Mouse (Mus musculus) retina, postnatal 7 days (tissue): ENCODE data around the gene Kif1b.

Experiments
- DNase-seq: peaks from one replicate; pipeline ENCODE4 v3.0.0-alpha.2; 2012; ENCODE audit warnings: low read depth, low spot score

The Kif1b gene

DNA sequence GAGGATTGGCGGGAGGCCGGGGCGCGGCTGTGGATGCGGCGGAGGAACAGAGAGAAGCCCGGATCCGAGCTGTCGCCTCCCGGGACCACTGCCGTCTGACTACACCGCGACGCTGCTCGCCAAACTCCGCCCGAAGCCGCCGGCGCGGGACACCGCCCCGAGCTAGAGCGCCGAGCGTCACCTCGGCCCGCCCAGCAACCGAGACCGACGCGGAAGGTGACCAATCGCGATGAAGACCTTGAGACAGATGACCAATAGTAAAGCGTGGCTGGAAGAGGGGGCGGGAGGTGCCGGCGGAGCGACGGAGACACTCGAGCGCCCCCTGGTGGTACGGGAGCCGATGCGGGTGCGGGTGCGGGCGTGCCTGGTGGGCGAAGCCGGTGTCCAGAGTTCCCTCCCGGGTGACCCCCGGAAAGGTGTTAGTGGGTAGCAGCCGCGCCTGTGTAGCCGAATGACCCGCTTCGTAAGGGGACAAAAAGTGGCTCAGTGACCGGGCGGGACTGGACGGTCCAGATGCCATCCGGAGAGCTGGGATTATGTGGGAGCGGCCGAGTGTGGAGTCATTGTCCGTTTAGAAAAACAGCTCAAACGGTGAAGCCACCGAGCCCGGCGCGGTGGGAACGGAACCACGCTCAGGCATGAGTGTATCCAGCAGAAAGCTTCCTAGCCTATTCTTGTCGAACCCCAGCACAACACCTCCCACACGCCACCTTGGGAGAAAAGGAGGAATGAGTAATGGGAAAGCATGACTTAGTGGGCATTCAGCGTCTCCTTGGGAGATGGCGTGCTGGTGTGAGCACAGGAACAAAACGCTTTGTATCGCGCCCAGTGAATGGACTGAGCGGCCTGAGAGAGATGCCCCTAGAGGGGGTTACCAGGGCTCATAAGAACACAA is at the start of gene Kif1b:
Gene Kif1b (minus strand): TSS at position 98 of the 895 bp plus-strand sequence.
- DNase-seq, result peak; percentile 97

DNA sequence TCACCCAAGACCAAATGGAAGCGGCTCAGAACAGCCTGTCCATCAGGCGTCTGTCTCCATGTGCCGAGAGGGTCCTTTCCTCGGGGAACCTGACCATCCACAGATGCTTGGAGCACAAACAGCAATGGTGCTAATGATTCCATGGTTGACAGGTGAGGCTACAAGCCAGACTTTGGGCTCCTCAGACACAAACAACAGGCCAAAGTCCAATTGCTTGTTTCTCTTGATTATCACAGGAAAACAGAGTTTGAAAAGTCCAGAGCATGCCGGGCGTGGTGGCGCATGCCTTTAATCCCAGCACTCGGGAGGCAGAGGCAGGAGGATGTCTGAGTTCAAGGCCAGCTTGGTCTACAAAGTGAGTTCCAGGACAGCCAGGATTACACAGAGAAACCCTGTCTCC is 47.2 kb upstream of the Kif1b start:
- no peak for DNase-seq

DNA sequence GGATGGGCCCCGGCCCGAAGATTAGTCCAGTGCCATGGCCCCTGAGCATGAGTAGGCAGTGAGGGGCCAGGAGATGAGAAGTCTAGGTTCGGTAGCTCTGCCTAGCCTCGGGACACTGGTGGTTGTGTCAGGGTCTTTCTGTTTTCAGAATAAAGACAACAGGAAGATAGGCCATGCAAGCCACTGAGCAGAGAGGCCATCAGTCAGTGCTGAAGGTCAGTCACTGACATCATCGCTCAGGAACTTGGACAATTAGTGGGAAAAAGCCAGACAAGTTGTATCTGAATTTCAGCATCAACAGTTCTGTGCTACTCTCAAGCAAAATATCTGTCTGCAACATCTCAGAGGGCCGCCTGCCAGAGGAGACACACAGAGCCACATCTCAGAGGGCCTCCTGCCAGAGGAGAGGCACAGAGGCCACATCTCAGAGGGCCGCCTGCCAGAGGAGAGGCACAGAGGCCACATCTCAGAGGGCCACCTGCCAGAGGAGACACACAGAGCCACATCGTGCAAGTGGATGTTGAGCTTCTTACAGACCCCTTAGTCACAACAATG is 44.2 kb upstream of the Kif1b start:
- no peak for DNase-seq

DNA sequence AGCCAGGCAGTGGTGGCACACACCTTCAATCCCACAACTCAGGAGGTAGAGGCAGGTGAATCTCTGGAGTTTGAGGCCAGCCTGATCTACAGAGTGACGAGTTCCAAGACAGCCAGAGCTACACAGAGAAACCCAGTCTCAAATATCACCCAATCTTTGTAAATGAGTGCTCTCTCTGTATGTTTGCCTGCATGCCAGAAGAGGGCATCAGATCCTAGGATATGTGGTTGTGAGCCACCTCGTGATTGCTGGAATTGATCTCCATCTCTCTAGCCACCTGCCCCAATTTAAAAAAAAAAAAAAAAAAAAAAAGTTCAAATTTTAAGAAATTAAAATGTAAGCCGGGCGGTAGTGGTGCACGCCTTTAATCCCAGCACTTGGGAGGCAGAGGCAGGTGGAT is 41.5 kb upstream of the Kif1b start:
- DNase-seq, result no peak

DNA sequence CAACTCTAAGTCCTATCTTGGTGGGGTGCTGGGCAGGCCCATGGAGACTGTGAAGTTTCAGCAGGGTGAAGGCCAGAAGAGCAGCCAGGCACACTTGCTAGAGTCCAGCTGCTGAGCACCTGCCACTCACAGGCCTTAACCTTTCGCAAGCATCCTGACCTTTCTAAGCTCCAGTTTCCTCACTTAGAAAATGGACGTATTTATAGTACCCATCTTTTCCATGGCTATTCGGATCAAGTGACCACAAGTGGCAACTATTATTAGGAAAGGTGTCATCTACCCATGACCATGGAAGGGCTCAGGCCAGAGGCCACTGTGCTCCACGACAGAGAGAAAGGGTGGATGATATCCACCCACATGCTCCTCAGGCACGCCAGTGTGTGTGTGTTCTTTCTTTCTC is 38.4 kb upstream of the Kif1b start:
- no peak for DNase-seq

DNA sequence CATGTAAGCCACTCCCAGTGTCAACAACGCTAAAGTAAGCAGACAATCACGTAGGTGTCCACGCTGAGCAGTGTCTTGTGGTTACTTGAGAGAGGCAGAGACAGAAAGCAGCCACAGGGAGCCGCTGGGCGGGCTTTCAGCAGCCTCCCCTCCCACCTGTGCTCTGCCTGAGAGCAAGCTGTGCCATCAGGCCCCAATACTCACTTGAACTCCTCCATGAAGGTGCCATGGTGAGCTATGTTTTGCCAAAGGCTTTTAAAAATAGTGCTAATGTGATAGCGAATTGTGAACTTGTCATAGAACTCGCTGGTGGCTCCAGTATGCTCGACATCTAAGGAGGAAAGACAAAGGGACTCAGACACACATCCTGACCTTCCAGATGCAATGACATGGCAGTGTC is 36.8 kb upstream of the Kif1b start:
- DNase-seq, result no peak

DNA sequence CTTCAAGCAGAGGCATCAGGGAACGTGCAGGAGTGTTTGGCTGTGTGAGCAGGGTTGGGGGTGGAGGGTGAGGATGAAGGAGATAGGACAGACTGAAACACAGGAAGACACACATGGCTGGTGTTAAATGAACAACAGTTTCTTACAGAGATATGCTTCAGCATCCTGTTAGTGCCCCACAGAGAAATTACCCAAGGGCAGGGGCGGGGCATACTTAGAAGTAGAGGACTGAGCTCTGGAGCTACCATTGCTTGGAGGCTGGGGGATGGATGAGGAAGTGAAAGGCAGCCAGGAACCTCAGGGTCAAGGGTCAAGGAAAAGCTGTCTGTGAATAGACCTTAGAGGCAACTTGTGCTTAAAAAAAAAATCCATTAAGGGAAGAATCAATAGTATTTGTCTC is 33.2 kb upstream of the Kif1b start:
- no peak for DNase-seq

DNA sequence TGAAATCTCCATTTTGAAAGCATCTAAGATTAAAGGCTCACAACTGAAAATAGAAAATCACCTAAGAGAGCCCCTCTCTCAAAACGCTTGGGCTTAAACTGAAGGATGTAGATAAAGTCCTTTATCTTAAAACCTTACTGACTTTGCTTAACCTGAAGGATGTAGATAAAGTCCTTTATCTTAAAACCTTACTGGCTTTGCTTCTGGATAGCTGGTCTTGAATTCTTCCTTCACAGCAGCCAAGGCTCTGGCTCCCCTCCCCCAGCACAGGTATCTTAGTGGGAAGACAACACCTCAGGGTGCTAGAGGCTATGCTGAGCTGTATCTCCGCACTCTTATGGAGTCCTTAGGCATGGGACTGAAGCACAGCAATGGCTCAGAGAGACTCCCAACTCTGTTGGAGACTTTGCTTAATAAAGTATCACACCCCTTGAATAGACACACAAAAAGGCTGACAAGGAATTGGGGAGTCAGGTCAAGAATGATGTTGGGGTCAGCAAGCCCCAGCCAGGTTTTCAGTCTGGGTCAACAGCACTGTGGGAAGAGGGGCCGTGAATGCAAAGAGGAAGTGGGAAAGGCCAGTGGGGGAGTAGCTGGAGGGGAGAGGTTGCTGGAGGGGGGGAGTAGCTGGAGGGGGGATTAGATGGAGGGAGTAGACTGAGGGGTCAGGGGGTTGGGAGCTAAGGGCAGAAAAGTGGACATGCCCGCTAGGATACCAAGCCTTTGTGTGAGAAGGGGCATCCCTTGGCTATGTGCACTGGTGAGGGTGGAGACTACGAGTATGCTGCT is 32.1 kb upstream of the Kif1b start:
- DNase-seq, result no peak

DNA sequence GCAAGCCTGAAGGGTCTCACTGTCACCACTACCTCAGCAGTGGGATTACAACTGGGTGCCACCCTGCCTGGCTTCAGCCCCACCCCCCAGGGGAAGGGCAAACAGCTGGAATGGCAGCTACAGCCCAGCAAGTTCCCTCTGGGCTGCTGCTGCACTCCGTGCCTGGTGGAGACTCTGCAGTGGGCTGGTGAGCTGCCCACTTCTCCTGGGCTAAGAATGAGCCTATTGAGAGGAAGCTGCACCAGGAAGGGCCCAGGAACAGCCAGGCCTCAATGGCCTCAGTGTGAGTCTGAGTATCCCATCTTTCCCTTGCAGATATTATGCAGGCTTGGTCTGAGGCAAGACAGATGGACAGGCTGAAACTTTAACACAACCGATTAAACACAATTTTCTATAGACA is 30.6 kb upstream of the Kif1b start:
- no peak for DNase-seq

DNA sequence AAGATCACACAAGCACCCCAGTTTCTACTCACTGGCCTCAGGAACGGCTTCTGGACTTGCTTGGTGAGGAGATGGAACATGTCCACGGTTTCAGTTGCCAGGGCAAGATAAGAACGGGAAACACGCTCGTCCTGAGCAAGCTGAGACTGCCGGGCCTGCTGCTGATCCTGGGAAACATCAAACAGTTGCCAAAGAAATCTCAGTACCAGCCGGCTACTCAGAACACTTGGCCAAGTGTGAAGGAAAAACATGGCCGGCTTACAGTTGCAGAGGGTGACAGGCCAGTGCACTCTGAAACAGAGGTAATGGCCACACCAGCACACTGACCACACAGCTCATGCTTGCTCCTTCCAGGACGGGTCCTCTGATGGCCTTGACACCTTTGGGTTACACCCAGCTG is 29.9 kb upstream of the Kif1b start:
- no peak for DNase-seq

DNA sequence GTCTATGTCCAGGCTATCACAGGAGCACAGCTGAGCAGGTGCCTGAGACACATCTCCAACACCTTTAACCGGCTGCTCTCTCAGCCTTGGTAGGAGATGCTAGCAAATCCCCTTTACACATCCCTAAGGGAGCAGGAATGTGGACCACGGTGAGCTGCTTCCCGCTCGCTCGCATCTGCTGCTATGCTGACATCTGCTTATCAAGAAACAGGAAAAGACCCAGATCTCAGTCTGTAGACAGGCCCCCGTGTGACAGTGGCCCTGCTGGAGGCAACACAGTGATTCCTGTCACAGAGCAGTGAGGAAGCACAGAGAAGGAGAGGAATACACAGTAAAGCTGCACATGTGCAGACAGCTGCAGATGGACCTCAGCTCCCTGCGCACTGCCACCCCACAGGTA is 28.8 kb upstream of the Kif1b start:
- DNase-seq, result no peak

DNA sequence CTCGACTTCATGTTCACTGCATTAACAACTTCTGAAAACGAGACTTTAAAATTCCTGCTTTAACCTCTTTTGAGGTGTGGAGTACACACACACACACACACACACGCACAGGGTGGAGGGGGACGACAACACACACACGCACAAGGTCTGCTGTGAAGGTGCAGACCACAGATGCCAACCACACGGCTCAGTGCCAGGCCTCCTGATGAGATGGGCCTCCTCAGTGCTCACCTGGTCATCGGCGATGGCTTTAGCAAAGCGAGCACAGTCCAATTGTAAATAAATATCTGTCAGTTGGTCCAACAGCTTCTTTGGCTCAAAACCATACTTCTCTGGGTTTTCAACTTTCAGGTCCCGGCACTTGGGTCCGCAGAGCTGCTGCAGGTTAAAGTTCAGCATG is 27.4 kb upstream of the Kif1b start:
- DNase-seq, result no peak

DNA sequence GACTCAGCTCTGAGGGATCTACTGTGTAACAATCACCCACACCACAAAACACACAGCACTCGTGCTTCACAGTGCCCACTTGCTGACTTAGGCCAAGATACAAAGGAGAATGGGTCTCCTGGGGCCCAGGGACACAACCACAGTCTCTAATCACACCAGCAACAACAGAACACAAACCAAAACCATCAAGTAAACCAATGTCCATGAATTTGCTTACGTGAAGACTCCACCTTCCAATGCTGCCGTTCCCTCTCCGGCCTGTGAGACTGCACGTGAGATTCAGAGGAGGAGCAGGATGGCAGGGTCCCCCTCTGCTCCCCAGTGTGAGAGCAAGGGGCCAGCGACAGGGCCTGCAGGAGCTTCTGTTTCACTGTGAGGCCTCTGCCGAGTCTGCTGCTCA is 25.2 kb upstream of the Kif1b start:
- no peak for DNase-seq

DNA sequence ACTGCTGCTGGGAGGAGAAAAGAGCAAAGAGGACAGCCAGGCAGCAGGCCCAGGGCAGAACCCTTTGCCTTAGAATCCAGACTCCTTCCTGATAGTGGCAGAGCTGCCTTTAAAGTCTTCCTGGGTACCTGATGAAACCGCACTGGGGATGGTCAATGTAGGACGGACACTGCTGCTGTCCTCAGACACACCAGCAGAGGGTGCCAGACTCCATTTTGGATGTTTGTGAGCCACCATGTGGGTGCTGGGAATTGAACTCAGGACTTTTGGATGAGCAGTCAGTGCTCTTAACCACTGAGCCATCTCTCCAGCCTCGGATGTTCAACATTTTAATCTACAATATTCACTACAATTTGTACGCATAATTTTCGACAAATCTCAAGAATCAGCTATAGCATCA is 23.0 kb upstream of the Kif1b start:
- DNase-seq, result no peak

DNA sequence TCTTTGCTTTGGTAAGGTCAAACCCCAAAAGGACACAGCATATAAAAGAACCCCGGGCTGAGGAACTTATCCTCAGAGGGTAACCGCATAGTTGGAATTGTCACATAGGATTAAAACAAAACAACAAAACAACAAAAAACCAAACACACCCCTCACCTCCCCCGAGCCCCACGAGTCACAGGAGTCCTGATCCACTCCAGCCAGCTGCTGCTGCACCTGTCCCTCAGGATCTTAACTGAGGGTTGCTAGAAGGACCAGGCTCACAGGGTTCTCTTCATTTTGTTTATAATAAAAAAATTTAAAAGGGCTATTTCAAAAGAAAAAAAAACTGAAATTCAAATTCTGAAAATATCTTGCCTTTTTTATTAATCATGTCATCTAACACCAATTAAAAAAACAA is 21.2 kb upstream of the Kif1b start:
- DNase-seq, result no peak

DNA sequence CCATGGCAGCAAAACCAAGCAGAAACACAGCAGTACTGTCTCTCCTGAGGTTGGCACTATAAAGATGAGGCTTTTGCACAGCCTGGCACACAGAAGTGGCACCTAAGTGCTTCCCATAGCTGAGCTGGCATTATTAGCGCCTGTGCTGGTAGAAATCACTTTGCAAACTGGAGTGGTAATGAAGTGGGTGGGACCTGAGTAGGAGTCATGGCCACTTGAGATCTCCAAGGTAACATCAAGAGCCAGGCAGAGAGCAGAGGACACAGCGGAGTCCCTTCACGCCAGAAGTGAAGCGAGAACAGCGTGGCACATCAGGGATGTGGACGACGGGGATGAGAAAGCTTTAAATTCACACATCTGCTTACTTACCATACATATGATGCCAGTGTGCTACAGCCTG is 19.8 kb upstream of the Kif1b start:
- DNase-seq, result no peak

DNA sequence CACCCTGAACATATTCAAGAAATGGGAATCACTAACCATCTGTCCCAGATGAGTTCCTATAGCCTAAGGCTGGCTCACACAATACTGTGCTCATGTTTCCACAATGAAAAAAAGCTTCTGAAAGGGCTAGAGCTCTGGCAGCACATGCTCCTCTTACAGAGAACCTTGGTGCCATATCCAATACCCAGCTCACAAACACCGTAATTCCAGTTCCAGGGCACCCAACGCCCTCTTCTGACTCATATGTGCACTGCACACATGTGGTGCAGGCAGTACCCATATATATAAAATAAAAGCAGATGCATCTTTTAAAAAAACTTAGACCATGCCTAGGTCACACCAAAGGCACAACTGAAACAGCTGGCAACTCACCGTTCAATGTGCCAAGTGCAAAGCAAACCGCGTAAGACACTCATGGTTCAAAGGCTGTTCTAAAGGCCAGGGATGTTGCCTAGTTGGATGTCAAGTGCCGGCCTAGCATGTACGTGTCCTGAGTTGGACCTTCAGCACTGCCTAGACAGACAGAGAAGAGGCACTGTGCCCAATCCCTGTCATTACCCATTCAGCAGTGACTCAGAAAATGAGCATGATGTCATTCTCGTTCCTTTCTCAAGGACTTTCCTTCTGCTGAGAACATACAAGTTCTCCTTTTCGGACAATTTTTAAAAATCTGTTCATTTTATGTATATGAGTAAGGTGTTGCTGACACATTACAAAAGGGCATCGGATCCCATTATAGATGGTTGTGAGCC is 18.1 kb upstream of the Kif1b start:
- DNase-seq, result no peak

DNA sequence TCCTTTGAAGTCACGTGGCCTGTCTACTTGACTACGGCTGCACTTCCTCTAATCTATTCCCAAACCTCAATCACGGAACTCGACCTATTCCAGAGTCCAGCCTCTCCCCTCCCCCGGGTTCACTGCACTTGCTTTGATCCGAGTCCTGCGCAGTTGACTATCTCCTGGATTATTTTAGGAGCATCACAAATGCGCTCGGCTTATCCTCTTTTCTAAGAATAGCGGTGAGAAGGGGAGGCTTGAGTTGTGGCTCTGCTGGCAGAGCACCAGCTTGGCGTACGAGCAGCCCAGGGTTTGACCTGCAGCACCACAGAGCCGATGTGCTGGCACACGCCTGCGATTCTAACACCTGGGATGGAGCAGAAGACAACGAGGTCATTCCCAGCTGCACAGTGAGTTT is 16.2 kb upstream of the Kif1b start:
- peak; percentile 59 for DNase-seq

DNA sequence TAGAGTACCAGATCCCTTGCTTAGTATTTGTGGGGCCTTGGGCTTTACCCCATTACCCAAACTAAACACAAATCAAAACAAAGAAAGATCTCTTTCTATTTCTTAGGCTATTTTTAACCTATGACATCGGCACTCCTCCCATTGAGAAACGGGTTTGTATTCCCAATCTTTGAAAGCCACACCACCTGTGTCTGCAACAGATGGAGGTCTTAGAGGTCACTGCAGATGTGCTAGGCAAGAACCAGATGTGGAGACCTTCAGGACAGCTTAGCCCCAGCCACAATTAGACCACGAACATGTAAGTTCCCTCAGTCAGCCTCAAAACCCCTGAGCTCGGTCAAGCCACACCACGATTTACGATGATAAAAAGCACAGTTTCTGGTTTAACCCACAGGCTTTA is 15.2 kb upstream of the Kif1b start:
- no peak for DNase-seq

DNA sequence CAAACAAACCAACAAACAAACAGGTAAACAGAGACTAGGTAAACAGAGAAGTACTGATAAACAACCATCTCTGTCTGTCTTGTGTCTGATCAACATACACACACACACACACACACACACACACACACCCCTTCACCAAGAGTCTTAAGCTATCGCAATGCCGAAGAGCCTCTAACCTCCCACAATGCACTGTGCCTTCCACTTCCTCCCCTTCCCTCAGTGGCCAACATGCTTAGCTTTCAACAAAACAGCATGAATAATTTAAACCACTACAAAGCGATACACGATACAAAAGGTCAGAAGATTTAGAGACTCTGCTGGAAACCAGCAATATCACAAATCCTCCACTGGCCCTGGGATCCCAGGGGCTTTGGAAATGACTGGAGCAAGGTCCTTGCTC is 14.8 kb upstream of the Kif1b start:
- no peak for DNase-seq

DNA sequence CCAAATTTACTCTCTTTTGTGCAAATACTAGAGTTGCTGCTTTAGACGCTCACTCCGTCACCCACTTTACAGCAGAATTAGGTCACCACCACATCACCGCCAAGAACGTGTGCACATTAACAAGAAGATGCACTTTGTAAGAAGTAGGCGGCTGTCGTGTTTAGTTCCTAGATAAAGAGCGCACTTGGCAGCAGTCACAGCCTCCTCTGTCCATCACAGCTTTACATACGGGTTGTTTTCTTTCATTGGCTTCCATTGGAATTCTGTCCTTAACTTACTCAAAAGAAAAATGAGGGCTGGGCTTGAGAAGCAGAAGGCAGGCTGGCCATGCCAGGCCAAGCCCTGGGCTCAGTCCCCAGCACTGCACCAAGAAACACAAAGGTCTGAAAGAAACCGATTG is 11.6 kb upstream of the Kif1b start:
- DNase-seq, result no peak

DNA sequence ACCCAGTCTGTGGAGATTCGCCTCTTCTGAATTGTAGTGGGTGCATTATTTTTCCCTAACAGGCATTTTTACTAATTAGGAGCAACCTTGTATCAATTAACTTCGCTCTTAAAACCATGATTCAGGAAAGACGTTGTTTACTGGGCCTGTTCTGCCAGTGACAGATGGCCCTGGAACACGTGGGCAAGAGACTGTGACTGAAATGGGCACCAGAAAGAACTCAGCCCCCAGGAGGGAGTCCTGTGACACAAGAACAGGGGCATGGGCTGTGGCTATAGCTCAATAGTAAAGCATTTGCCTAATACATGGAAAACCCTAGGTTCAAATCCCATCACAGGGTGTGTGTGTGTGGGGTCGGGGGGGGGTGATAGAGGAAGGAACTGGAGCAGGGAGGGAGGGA is 9.9 kb upstream of the Kif1b start:
- DNase-seq, result no peak
